Mouse (Mus musculus): Measurements from ENCODE around the gene Igsf8. TPM values are rescaled to one million over a fixed set of nuclear protein-coding genes. Genes with fewer than 3 reads are reported as not detected.
A peak's percentile ranks its signal among the peaks of the same experiment; 100 is the strongest.

The Igsf8 gene
- total and polyA plus RNA-seq, 3 experiments, result 13.1 to 71.4 (median 33.3) TPM

DNA sequence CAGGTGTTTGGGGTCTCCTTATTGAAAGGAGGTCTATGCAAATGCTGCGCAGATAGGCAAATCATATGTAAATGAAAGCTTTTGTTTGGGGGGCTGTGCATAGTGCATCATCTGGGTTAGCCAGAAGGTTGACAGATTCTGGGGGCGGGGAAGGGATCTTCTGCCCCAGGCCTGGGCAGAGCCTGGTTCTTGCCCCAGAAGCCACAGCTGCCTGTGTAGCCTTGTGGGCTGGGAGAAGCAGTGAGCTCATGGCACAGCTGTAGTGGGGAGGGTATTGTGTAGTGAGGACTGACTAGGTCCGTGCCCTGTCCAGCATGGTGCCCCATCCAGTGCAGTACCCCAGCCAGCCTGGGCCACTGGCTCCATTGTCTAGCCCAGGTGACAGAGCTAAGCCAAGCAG lies 53.5 kb downstream of the Igsf8 start:
- DNase-seq (ENCODE audit: low spot score) (no peak), ATAC-seq (ENCODE audit: extremely low read depth, insufficient number of reproducible peaks, low FRiP score, poor library complexity, severe bottlenecking) (no peak)
- no peaks in the 10 kb centered on the region for H3K9me3 ChIP-seq (replicated peaks)
- H3K4me1 ChIP-seq (ENCODE audit: insufficient read depth, low read depth, low read length), result peaks cover 42% of the 10 kb centered on the region
- TF ChIP-seq GATA1 (IDR thresholded peaks at IDR 0.05; ENCODE audit: borderline replicate concordance, low read length) (no peak), TAL1 (conservative IDR thresholded peaks at IDR 0.05; ENCODE audit: low read depth, low read length) (no peak), CTCF (IDR thresholded peaks at IDR 0.05; ENCODE audit: low read depth, low read length) (no peak), POLR2AphosphoS5 (IDR thresholded peaks at IDR 0.05; ENCODE audit: insufficient replicate concordance, low read depth, low read length) (no peak), GATA2 (IDR thresholded peaks at IDR 0.05; ENCODE audit: borderline replicate concordance, low read depth, low read length) (no peak)
- no peaks in the 10 kb centered on the region for H3K27me3 ChIP-seq (ENCODE audit: insufficient read depth, low read length)
- H3K36me3 ChIP-seq (replicated peaks), result peaks cover 62% of the 10 kb centered on the region
- H3K4me3 ChIP-seq (ENCODE audit: low read depth, low read length), result no peak overlapping the region

DNA sequence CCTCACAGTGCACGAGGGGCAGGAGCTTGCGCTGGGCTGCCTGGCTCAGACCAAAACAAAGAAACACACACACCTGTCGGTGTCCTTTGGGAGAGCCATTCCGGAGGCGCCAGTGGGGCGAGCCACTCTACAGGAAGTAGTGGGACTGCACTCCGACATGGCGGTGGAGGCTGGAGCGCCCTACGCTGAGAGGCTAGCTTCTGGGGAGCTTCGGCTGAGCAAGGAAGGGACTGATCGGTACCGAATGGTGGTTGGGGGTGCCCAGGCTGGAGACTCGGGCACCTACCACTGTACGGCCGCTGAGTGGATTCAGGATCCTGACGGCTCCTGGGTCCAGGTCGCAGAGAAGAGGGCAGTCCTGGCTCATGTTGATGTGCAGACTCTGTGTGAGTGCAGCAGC lies 56.0 kb downstream of the Igsf8 start:
- ATAC-seq (ENCODE audit: extremely low read depth, insufficient number of reproducible peaks, low FRiP score, poor library complexity, severe bottlenecking) (no peak), DNase-seq (ENCODE audit: low spot score) (no peak)
- TF ChIP-seq POLR2AphosphoS5 (IDR thresholded peaks at IDR 0.05; ENCODE audit: insufficient replicate concordance, low read depth, low read length) (no peak), TAL1 (conservative IDR thresholded peaks at IDR 0.05; ENCODE audit: low read depth, low read length) (no peak), GATA2 (IDR thresholded peaks at IDR 0.05; ENCODE audit: borderline replicate concordance, low read depth, low read length) (no peak), GATA1 (IDR thresholded peaks at IDR 0.05; ENCODE audit: borderline replicate concordance, low read length) (no peak), CTCF (IDR thresholded peaks at IDR 0.05; ENCODE audit: low read depth, low read length) (no peak)
- H3K27me3 ChIP-seq (ENCODE audit: insufficient read depth, low read length), result no peaks in the 10 kb centered on the region
- H3K36me3 ChIP-seq (replicated peaks), result peaks cover 87% of the 10 kb centered on the region
- no peaks in the 10 kb centered on the region for H3K9me3 ChIP-seq (replicated peaks)
- no peak overlapping the region for H3K4me3 ChIP-seq (ENCODE audit: low read depth, low read length)
- H3K4me1 ChIP-seq (ENCODE audit: insufficient read depth, low read depth, low read length), result peaks cover 20% of the 10 kb centered on the region

DNA sequence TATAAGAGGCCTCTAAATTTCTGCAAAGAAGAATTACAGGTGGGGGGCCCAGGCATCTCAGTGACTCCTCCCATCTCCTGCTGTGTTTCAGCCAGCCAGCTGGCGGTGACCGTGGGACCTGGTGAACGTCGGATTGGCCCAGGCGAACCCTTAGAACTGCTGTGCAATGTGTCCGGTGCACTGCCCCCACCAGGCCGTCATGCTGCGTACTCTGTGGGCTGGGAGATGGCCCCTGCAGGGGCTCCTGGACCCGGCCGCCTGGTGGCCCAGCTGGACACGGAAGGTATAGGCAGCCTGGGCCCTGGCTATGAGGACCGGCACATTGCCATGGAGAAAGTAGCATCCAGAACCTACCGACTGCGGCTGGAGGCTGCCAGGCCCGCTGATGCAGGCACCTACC lies 56.5 kb downstream of the Igsf8 start:
- H3K4me1 ChIP-seq (ENCODE audit: insufficient read depth, low read depth, low read length), result peaks cover 15% of the 10 kb centered on the region
- no peak for TF ChIP-seq POLR2AphosphoS5 (IDR thresholded peaks at IDR 0.05; ENCODE audit: insufficient replicate concordance, low read depth, low read length)
- TF ChIP-seq GATA2 (IDR thresholded peaks at IDR 0.05; ENCODE audit: borderline replicate concordance, low read depth, low read length), result no peak
- no peak for TF ChIP-seq CTCF (IDR thresholded peaks at IDR 0.05; ENCODE audit: low read depth, low read length)
- no peak for TF ChIP-seq TAL1 (conservative IDR thresholded peaks at IDR 0.05; ENCODE audit: low read depth, low read length)
- no peak for TF ChIP-seq GATA1 (IDR thresholded peaks at IDR 0.05; ENCODE audit: borderline replicate concordance, low read length)
- peaks cover 92% of the 10 kb centered on the region for H3K36me3 ChIP-seq (replicated peaks)
- no peak for DNase-seq (ENCODE audit: low spot score)
- no peak for ATAC-seq (ENCODE audit: extremely low read depth, insufficient number of reproducible peaks, low FRiP score, poor library complexity, severe bottlenecking)
- no peaks in the 10 kb centered on the region for H3K9me3 ChIP-seq (replicated peaks)
- H3K27me3 ChIP-seq (ENCODE audit: insufficient read depth, low read length), result no peaks in the 10 kb centered on the region
- H3K4me3 ChIP-seq (ENCODE audit: low read depth, low read length), result no peak overlapping the region

GRCm38 (mm10) chr1:172318424-172319035 lies 57.1 kb downstream of the Igsf8 start:
- ATAC-seq (ENCODE audit: extremely low read depth, insufficient number of reproducible peaks, low FRiP score, poor library complexity, severe bottlenecking), result no peak
- Histone ChIP-seq H3K27me3 (ENCODE audit: insufficient read depth, low read length) (no peaks in the 10 kb centered on the region), H3K4me3 (ENCODE audit: low read depth, low read length) (peak overlapping the region; percentile 1; the same call in 1 of the 2 replicates), H3K4me1 (ENCODE audit: insufficient read depth, low read depth, low read length) (peaks cover 9% of the 10 kb centered on the region), H3K9me3 (replicated peaks) (no peaks in the 10 kb centered on the region), H3K36me3 (replicated peaks) (peaks cover 98% of the 10 kb centered on the region)
- TF ChIP-seq TAL1 (conservative IDR thresholded peaks at IDR 0.05; ENCODE audit: low read depth, low read length) (no peak), CTCF (IDR thresholded peaks at IDR 0.05; ENCODE audit: low read depth, low read length) (no peak), GATA2 (IDR thresholded peaks at IDR 0.05; ENCODE audit: borderline replicate concordance, low read depth, low read length) (no peak), POLR2AphosphoS5 (IDR thresholded peaks at IDR 0.05; ENCODE audit: insufficient replicate concordance, low read depth, low read length) (no peak), GATA1 (IDR thresholded peaks at IDR 0.05; ENCODE audit: borderline replicate concordance, low read length) (no peak)
- no peak for DNase-seq (ENCODE audit: low spot score)

GRCm38 (mm10) chr1:172319346-172319745 lies 57.9 kb downstream of the Igsf8 start:
- ATAC-seq (ENCODE audit: extremely low read depth, insufficient number of reproducible peaks, low FRiP score, poor library complexity, severe bottlenecking), result no peak
- H3K36me3 ChIP-seq (replicated peaks), result peaks cover 94% of the 10 kb centered on the region

GRCm38 (mm10) chr1:172319921-172320411 lies 58.5 kb downstream of the Igsf8 start:
- Histone ChIP-seq H3K27me3 (ENCODE audit: insufficient read depth, low read length) (no peaks in the 10 kb centered on the region), H3K4me3 (ENCODE audit: low read depth, low read length) (no peak overlapping the region), H3K4me1 (ENCODE audit: insufficient read depth, low read depth, low read length) (peaks cover 1% of the 10 kb centered on the region; the same call in 1 of the 2 replicates), H3K36me3 (replicated peaks) (peaks cover 87% of the 10 kb centered on the region), H3K9me3 (replicated peaks) (no peaks in the 10 kb centered on the region)
- DNase-seq (ENCODE audit: low spot score) (no peak), ATAC-seq (ENCODE audit: extremely low read depth, insufficient number of reproducible peaks, low FRiP score, poor library complexity, severe bottlenecking) (no peak)
- TF ChIP-seq GATA2 (IDR thresholded peaks at IDR 0.05; ENCODE audit: borderline replicate concordance, low read depth, low read length) (no peak), GATA1 (IDR thresholded peaks at IDR 0.05; ENCODE audit: borderline replicate concordance, low read length) (no peak), TAL1 (conservative IDR thresholded peaks at IDR 0.05; ENCODE audit: low read depth, low read length) (no peak), CTCF (IDR thresholded peaks at IDR 0.05; ENCODE audit: low read depth, low read length) (no peak), POLR2AphosphoS5 (IDR thresholded peaks at IDR 0.05; ENCODE audit: insufficient replicate concordance, low read depth, low read length) (no peak)

More at GRCm38 (mm10) chr1:172319346-172319745, 57.9 kb downstream of the Igsf8 start:
- no peak overlapping the region for H3K4me3 ChIP-seq (ENCODE audit: low read depth, low read length)
- H3K27me3 ChIP-seq (ENCODE audit: insufficient read depth, low read length), result no peaks in the 10 kb centered on the region
- H3K9me3 ChIP-seq (replicated peaks), result no peaks in the 10 kb centered on the region
- no peak for DNase-seq (ENCODE audit: low spot score)
- H3K4me1 ChIP-seq (ENCODE audit: insufficient read depth, low read depth, low read length), result peaks cover 2% of the 10 kb centered on the region
- TF ChIP-seq CTCF (IDR thresholded peaks at IDR 0.05; ENCODE audit: low read depth, low read length) (no peak), GATA1 (IDR thresholded peaks at IDR 0.05; ENCODE audit: borderline replicate concordance, low read length) (no peak), TAL1 (conservative IDR thresholded peaks at IDR 0.05; ENCODE audit: low read depth, low read length) (no peak), POLR2AphosphoS5 (IDR thresholded peaks at IDR 0.05; ENCODE audit: insufficient replicate concordance, low read depth, low read length) (no peak), GATA2 (IDR thresholded peaks at IDR 0.05; ENCODE audit: borderline replicate concordance, low read depth, low read length) (no peak)

All from G1E (cell line).